Comparison of ENCODE assay signal across 14 mouse cellular contexts in genomic region chr14:25167604-25168003, GRCm38 (mm10).
DNase-seq lines count a peak whose midpoint lies in the region; ATAC-seq and TF ChIP-seq lines count a peak whose summit lies in the region.
"Had no signal": no experiment of that assay in that cellular context is flagged by ENCODE, and none has a peak within 500 bp of the region (broad histone marks: within the 10 kb centered on the region; RNA-seq: fewer than 3 reads in every experiment).

No protein-coding gene starts in this region.

- no peak overlapping the region for H3K9ac ChIP-seq in heart, embryonic 12.5 days
- H3K9ac ChIP-seq: embryonic facial prominence, embryonic 13.5 days; hindbrain, embryonic 14.5 days; limb, embryonic 13.5 days had no signal

- no peaks in the 10 kb centered on the region for H3K36me3 ChIP-seq in heart, embryonic 12.5 days
- H3K36me3 ChIP-seq in thymus, adult 2 months (ENCODE audit: control insufficient read depth, insufficient read depth, low read length): no peaks in the 10 kb centered on the region
- H3K36me3 ChIP-seq: embryonic facial prominence, embryonic 13.5 days; G1E; limb, embryonic 13.5 days had no signal

- no peaks in the 10 kb centered on the region for H3K27me3 ChIP-seq in heart, embryonic 12.5 days (replicated peaks)
- H3K27me3 ChIP-seq in thymus, adult 2 months (ENCODE audit: control insufficient read depth, insufficient read depth, low read length): no peaks in the 10 kb centered on the region
- H3K27me3 ChIP-seq: embryonic facial prominence, embryonic 13.5 days; limb, embryonic 13.5 days had no signal

- H3K9me3 ChIP-seq in heart, embryonic 12.5 days (replicated peaks): no peaks in the 10 kb centered on the region
- H3K9me3 ChIP-seq: embryonic facial prominence, embryonic 13.5 days; limb, embryonic 13.5 days had no signal

- ATAC-seq in heart, embryonic 12.5 days (ENCODE audit: insufficient number of reproducible peaks, low FRiP score): no peak

- H3K4me1 ChIP-seq in heart, embryonic 12.5 days (replicated peaks): peaks cover 30% of the 10 kb centered on the region
- peaks cover 34% of the 10 kb centered on the region for H3K4me1 ChIP-seq in thymus, adult 2 months (replicated peaks; ENCODE audit: control insufficient read depth, insufficient read depth, low read length)

- peak overlapping the region; percentile 46; the same call in 1 of the 2 replicates for H3K27ac ChIP-seq in layer of hippocampus, adult 2 months
- peak overlapping the region; percentile 81 for H3K27ac ChIP-seq in heart, embryonic 12.5 days (ENCODE audit: poor library complexity, severe bottlenecking)
- H3K27ac ChIP-seq in thymus, adult 2 months (ENCODE audit: control insufficient read depth, insufficient read depth, low read length): no peak overlapping the region
- H3K27ac ChIP-seq: embryonic facial prominence, embryonic 13.5 days; hindbrain, embryonic 14.5 days; limb, embryonic 13.5 days had no signal

- H3K4me3 ChIP-seq in layer of hippocampus, adult 2 months: no peak overlapping the region
- H3K4me3 ChIP-seq in heart, embryonic 12.5 days: no peak overlapping the region
- no peak overlapping the region for H3K4me3 ChIP-seq in thymus, adult 2 months (ENCODE audit: control insufficient read depth, insufficient read depth, low read length)
- H3K4me3 ChIP-seq: embryonic facial prominence, embryonic 13.5 days; limb, embryonic 13.5 days had no signal

- no peak overlapping the region for H3K4me2 ChIP-seq in heart, embryonic 12.5 days
- H3K4me2 ChIP-seq: embryonic facial prominence, embryonic 13.5 days; hindbrain, embryonic 14.5 days; limb, embryonic 13.5 days; midbrain, embryonic 11.5 days had no signal

- no peak for TF ChIP-seq CTCF in layer of hippocampus, adult 2 months (conservative IDR thresholded peaks at IDR 0.05)
- TF ChIP-seq CTCF in thymus, adult 2 months (IDR thresholded peaks at IDR 0.05; ENCODE audit: borderline replicate concordance, control insufficient read depth, extremely low read depth, insufficient read depth, low read length, poor library complexity): no peak

- DNase-seq in adrenal gland, postnatal 14 days: peak; percentile 28
- DNase-seq in adrenal gland, adult 8-10 months: no peak
- no peak for DNase-seq in layer of hippocampus, adult 2 months (ENCODE audit: low spot score in 2 of 2)
- DNase-seq in layer of hippocampus, adult 18-20 months (ENCODE audit: low spot score in 2 of 2): no peak
- DNase-seq in kidney, postnatal 36 days: peak; percentile 42 to 68
- DNase-seq in urinary bladder, postnatal 4 days (ENCODE audit: low spot score in 2 of 2): no peak
- DNase-seq in thymus, adult 2 months: no peak
- DNase-seq: cerebellum, adult 8-10 months had no signal

- no peak for TF ChIP-seq POLR2A in thymus, adult 2 months (IDR thresholded peaks at IDR 0.05; ENCODE audit: control insufficient read depth, extremely low read depth, insufficient read depth, low read length, poor library complexity)

- 16% methylated on average over 4 of the region's 4 CpGs for WGBS in heart, embryonic 12.5 days
- 76% methylated on average over 4 of the region's 4 CpGs for WGBS in thymus, adult 2 months

Comparison
In these comparisons a context has a peak if more than half of its experiments do, and no peak if none do; other contexts are left out.
1. DNase-seq: peak in adrenal gland, postnatal 14 days (single experiment) and kidney, postnatal 36 days (2 of 2); none in adrenal gland, adult 8-10 months (single experiment), layer of hippocampus, adult 2 months (0 of 2), layer of hippocampus, adult 18-20 months (0 of 2), urinary bladder, postnatal 4 days (0 of 2) and thymus, adult 2 months (single experiment).